Mouse (Mus musculus) MEL (cell line): Measurements from ENCODE around the gene Atp13a3. TPM values are rescaled to one million over a fixed set of nuclear protein-coding genes. Genes with fewer than 3 reads are reported as not detected.

Experiments used
- DNase-seq: peaks from one replicate; pipeline ENCODE4 v3.0.0; 2011; ENCODE audit warnings: low read depth, low spot score
- H3K27ac ChIP-seq: 2 replicates; pipeline ENCODE4 v1.5.1; 2012; ENCODE audit warnings: low read depth, mild to moderate bottlenecking, control low read depth, low read length, moderate library complexity; ENCODE audit not compliant: control insufficient read depth
- H3K27me3 ChIP-seq, 2 experiments: fragments of 150-350 bp in 1 of 2; sonication (generic) in 1 of 2; 2 replicates each; pipeline ENCODE4 v1.6.1; 2012; ENCODE audit warnings: low read length in 2 of 2, mild to moderate bottlenecking in 2 of 2, improper control_type of control experiment in 1 of 2, moderate library complexity in 1 of 2; ENCODE audit not compliant: insufficient read depth in 2 of 2, control insufficient read depth in 1 of 2
- H3K36me3 ChIP-seq, 2 experiments: 2 replicates each; pipeline ENCODE4 v1.6.1; 2012 to 2014; ENCODE audit warnings: low read length in 2 of 2, improper control_type of control experiment in 1 of 2, inconsistent platforms in 1 of 2, mild to moderate bottlenecking in 1 of 2; ENCODE audit not compliant: insufficient read depth in 2 of 2, control insufficient read depth in 1 of 2
- H3K4me1 ChIP-seq, 2 experiments: fragments of 150-350 bp in 1 of 2; sonication (generic) in 1 of 2; 2 replicates each; pipeline ENCODE4 v1.6.1; 2012; ENCODE audit warnings: low read length in 2 of 2, improper control_type of control experiment in 1 of 2, mild to moderate bottlenecking in 1 of 2; ENCODE audit not compliant: insufficient read depth in 2 of 2, control insufficient read depth in 1 of 2
- H3K4me3 ChIP-seq, 2 experiments: fragments of 150-350 bp in 1 of 2; sonication (generic) in 1 of 2; 2 replicates each; pipeline ENCODE4 v1.5.1; 2012; ENCODE audit warnings: low read depth in 2 of 2, low read length in 2 of 2, mild to moderate bottlenecking in 2 of 2, moderate library complexity in 2 of 2, control low read depth in 1 of 2, improper control_type of control experiment in 1 of 2; ENCODE audit not compliant: control insufficient read depth in 1 of 2, insufficient read depth in 1 of 2
- H3K79me2 ChIP-seq: 2 replicates; pipeline ENCODE4 v1.6.1; 2012; ENCODE audit warnings: mild to moderate bottlenecking, low read length, moderate library complexity; ENCODE audit not compliant: control insufficient read depth, poor library complexity, insufficient read depth
- H3K9ac ChIP-seq: 2 replicates; pipeline ENCODE4 v1.6.1; 2012; ENCODE audit warnings: low read depth, mild to moderate bottlenecking, control low read depth, low read length, moderate library complexity; ENCODE audit not compliant: control insufficient read depth, poor library complexity, severe bottlenecking
- H3K9me3 ChIP-seq: fragments of 150-350 bp; sonication (generic); replicated peaks from 2 replicates; pipeline ENCODE4 v1.6.1; 2012; ENCODE audit warnings: mild to moderate bottlenecking, low read length, improper control_type of control experiment, moderate library complexity; ENCODE audit not compliant: insufficient read depth
- BHLHE40 ChIP-seq: IDR thresholded peaks from 2 replicates; pipeline ENCODE4 v1.6.1; 2012; ENCODE audit warnings: low read depth, mild to moderate bottlenecking, inconsistent platforms, low read length, improper control_type of control experiment, borderline replicate concordance
- GABPA ChIP-seq: IDR thresholded peaks from 2 replicates; pipeline ENCODE4 v1.6.1; 2012; ENCODE audit warnings: low read depth, mild to moderate bottlenecking, inconsistent platforms, low read length, improper control_type of control experiment, moderate library complexity
- KAT2A ChIP-seq: conservative IDR thresholded peaks from 2 replicates; pipeline ENCODE4 v1.6.1; 2012; ENCODE audit warnings: low read depth, low read length, improper control_type of control experiment, inconsistent platforms
- MEF2A ChIP-seq: IDR thresholded peaks from 2 replicates; pipeline ENCODE4 v1.6.1; 2014; ENCODE audit warnings: low read depth, mild to moderate bottlenecking, inconsistent platforms, low read length, improper control_type of control experiment; ENCODE audit not compliant: poor library complexity, insufficient replicate concordance, severe bottlenecking; ENCODE audit errors: extremely low read depth
- NELFE ChIP-seq: IDR thresholded peaks from 2 replicates; pipeline ENCODE4 v1.6.1; 2011; ENCODE audit warnings: low read depth, low read length, improper control_type of control experiment
- NRF1 ChIP-seq: IDR thresholded peaks from 2 replicates; pipeline ENCODE4 v1.6.1; 2014; ENCODE audit warnings: low read depth, mild to moderate bottlenecking, inconsistent platforms, low read length, improper control_type of control experiment, moderate library complexity; ENCODE audit not compliant: poor library complexity, insufficient read depth, severe bottlenecking
- TBP ChIP-seq: IDR thresholded peaks from 2 replicates; pipeline ENCODE4 v1.8.0; 2011; ENCODE audit warnings: low read depth, low read length, improper control_type of control experiment
- polyA plus RNA-seq, 2 experiments: library from polyadenylated mRNA; stranded (reverse) in 1 of 2; unstranded in 1 of 2; fragments of >175 nt in 1 of 2; fragments of >200 nt in 1 of 2; gene quantifications; 2 replicates each; pipeline versions ENCODE4 v1.2.1 to v1.2.4; 2012; ENCODE audit warnings: low replicate concordance in 2 of 2, low read depth in 1 of 2; ENCODE audit not compliant: insufficient read length in 2 of 2, insufficient read depth in 1 of 2, missing spikeins in 1 of 2
- total RNA-seq: library from RNA; depleted of rRNA; stranded (reverse); fragments of 300-350 nt; gene quantifications from 2 replicates; pipeline ENCODE4 v1.2.3, GENCODE M21; 2012

The Atp13a3 gene
- total and polyA plus RNA-seq, 3 experiments = 93.3 to 120 (median 117) TPM

- no peaks in the 10 kb centered on the region for H3K36me3 ChIP-seq
- H3K9me3 ChIP-seq = no peaks in the 10 kb centered on the region
- no peak overlapping the region for H3K4me3 ChIP-seq
- peaks cover 0 to 2% of the 10 kb centered on the region in 2 experiments; a peak in 2 of 4 replicates for H3K27me3 ChIP-seq
- DNase-seq = peak; percentile 67
- TF ChIP-seq NELFE = no peak
- TF ChIP-seq, all 39 proteins: peak for 0
- Histone ChIP-seq H3K4me1 (peaks cover 0 to 5% of the 10 kb centered on the region in 2 experiments; a peak in 2 of 4 replicates), H3K9ac (no peak overlapping the region), H3K27ac (no peak overlapping the region), H3K79me2 (peaks cover 5% of the 10 kb centered on the region; the same call in 1 of the 2 replicates)
These were observed 103.1 kb downstream of the Atp13a3 start for GRCm38 (mm10) chr16:30302686-30303085.

GRCm38 (mm10) chr16:30299711-30300277, 106.0 kb downstream of the Atp13a3 start:
- DNase-seq = peak; percentile 55
- Histone ChIP-seq H3K4me3 (no peak overlapping the region), H3K79me2 (no peaks in the 10 kb centered on the region), H3K27me3 (peaks cover 2% of the 10 kb centered on the region in 2 experiments; a peak in 3 of 4 replicates), H3K36me3 (no peaks in the 10 kb centered on the region), H3K27ac (no peak overlapping the region), H3K9ac (no peak overlapping the region), H3K9me3 (no peaks in the 10 kb centered on the region), H3K4me1 (peaks cover 0 to 3% of the 10 kb centered on the region in 2 experiments; a peak in 1 of 4 replicates)
- no peak for TF ChIP-seq BHLHE40

GRCm38 (mm10) chr16:30297450-30297849, 108.3 kb downstream of the Atp13a3 start:
- no peaks in the 10 kb centered on the region for H3K36me3 ChIP-seq
- TF ChIP-seq MEF2A (no peak), KAT2A (no peak), GABPA (no peak), NRF1 (no peak), TBP (no peak)
- H3K9ac ChIP-seq = no peak overlapping the region
- no peaks in the 10 kb centered on the region for H3K4me1 ChIP-seq
- peaks cover 2% of the 10 kb centered on the region in 2 experiments; a peak in 3 of 4 replicates for H3K27me3 ChIP-seq
- no peak for DNase-seq
- no peak overlapping the region for H3K27ac ChIP-seq
- no peaks in the 10 kb centered on the region for H3K79me2 ChIP-seq
- H3K4me3 ChIP-seq = no peak overlapping the region
- no peaks in the 10 kb centered on the region for H3K9me3 ChIP-seq
